Mouse (Mus musculus): ENCODE data around the gene Ppm1a. TPM values are rescaled to one million over a fixed set of nuclear protein-coding genes. Genes with fewer than 3 reads are reported as not detected.

Gene Ppm1a
- polyA plus RNA-seq, 1 experiment = 54.9 TPM

- H3K4me1 ChIP-seq (ENCODE audit: control insufficient read depth, insufficient read depth, low read length) = no peaks in the 10 kb centered on the region
- no peak for TF ChIP-seq POLR2A (IDR thresholded peaks at IDR 0.05; ENCODE audit: borderline replicate concordance, extremely low read depth, low read depth, low read length)
- TF ChIP-seq CTCF (IDR thresholded peaks at IDR 0.05; ENCODE audit: insufficient read depth, low read length) = no peak
- DNase-seq = no peak
- H3K4me3 ChIP-seq (replicated peaks; ENCODE audit: extremely low read depth, low read depth, low read length) = no peak overlapping the region
- WGBS = 78% methylated on average over 11 of the region's 11 CpGs
Measured at GRCm38 (mm10) chr12:72792320-72793091, 35.3 kb downstream of the Ppm1a start.

- no peak for DNase-seq
- TF ChIP-seq POLR2A (IDR thresholded peaks at IDR 0.05; ENCODE audit: borderline replicate concordance, extremely low read depth, low read depth, low read length) (no peak), CTCF (IDR thresholded peaks at IDR 0.05; ENCODE audit: insufficient read depth, low read length) (no peak)
- WGBS = 89% methylated on average over 8 of the region's 8 CpGs
- Histone ChIP-seq H3K4me3 (replicated peaks; ENCODE audit: extremely low read depth, low read depth, low read length) (no peak overlapping the region), H3K4me1 (ENCODE audit: control insufficient read depth, insufficient read depth, low read length) (no peaks in the 10 kb centered on the region)
Measured at GRCm38 (mm10) chr12:72793983-72794382, 36.7 kb downstream of the Ppm1a start.

- WGBS = 68% methylated on average over 6 of the region's 6 CpGs
- H3K4me1 ChIP-seq (ENCODE audit: control insufficient read depth, insufficient read depth, low read length) = no peaks in the 10 kb centered on the region
- DNase-seq = no peak
- TF ChIP-seq CTCF (IDR thresholded peaks at IDR 0.05; ENCODE audit: insufficient read depth, low read length) (no peak), POLR2A (IDR thresholded peaks at IDR 0.05; ENCODE audit: borderline replicate concordance, extremely low read depth, low read depth, low read length) (no peak)
- no peak overlapping the region for H3K4me3 ChIP-seq (replicated peaks; ENCODE audit: extremely low read depth, low read depth, low read length)
Measured at GRCm38 (mm10) chr12:72809798-72810197, 52.5 kb downstream of the Ppm1a start.

GRCm38 (mm10) chr12:72811588-72811987 is 54.3 kb downstream of the Ppm1a start:
- DNase-seq = no peak
- Histone ChIP-seq H3K4me1 (ENCODE audit: control insufficient read depth, insufficient read depth, low read length) (no peaks in the 10 kb centered on the region), H3K4me3 (replicated peaks; ENCODE audit: extremely low read depth, low read depth, low read length) (no peak overlapping the region)
- WGBS = 81% methylated on average over 3 of the region's 3 CpGs
- TF ChIP-seq CTCF (IDR thresholded peaks at IDR 0.05; ENCODE audit: insufficient read depth, low read length) = no peak

- TF ChIP-seq CTCF (IDR thresholded peaks at IDR 0.05; ENCODE audit: insufficient read depth, low read length) (no peak), POLR2A (IDR thresholded peaks at IDR 0.05; ENCODE audit: borderline replicate concordance, extremely low read depth, low read depth, low read length) (no peak)
- H3K4me3 ChIP-seq (replicated peaks; ENCODE audit: extremely low read depth, low read depth, low read length) = peak overlapping the region; percentile 57
- 4% methylated on average over 24 of the region's 24 CpGs for WGBS
- DNase-seq = peak; percentile 17
- H3K4me1 ChIP-seq (ENCODE audit: control insufficient read depth, insufficient read depth, low read length) = no peaks in the 10 kb centered on the region; the same call in 1 of the 2 replicates
Measured at GRCm38 (mm10) chr12:72820940-72821431, 63.7 kb downstream of the Ppm1a start.

- Histone ChIP-seq H3K4me1 (ENCODE audit: control insufficient read depth, insufficient read depth, low read length) (no peaks in the 10 kb centered on the region; the same call in 1 of the 2 replicates), H3K4me3 (replicated peaks; ENCODE audit: extremely low read depth, low read depth, low read length) (no peak overlapping the region)
- no peak for DNase-seq
- 39% methylated on average over 6 of the region's 6 CpGs for WGBS
- no peak for TF ChIP-seq CTCF (IDR thresholded peaks at IDR 0.05; ENCODE audit: insufficient read depth, low read length)
- no peak for TF ChIP-seq POLR2A (IDR thresholded peaks at IDR 0.05; ENCODE audit: borderline replicate concordance, extremely low read depth, low read depth, low read length)
Measured at GRCm38 (mm10) chr12:72821589-72821988, 64.3 kb downstream of the Ppm1a start.

GRCm38 (mm10) chr12:72825656-72826055 is 68.4 kb downstream of the Ppm1a start:
- Histone ChIP-seq H3K4me3 (replicated peaks; ENCODE audit: extremely low read depth, low read depth, low read length) (no peak overlapping the region), H3K4me1 (ENCODE audit: control insufficient read depth, insufficient read depth, low read length) (no peaks in the 10 kb centered on the region; the same call in 1 of the 2 replicates)
- WGBS = 61% methylated on average over 5 of the region's 5 CpGs
- no peak for TF ChIP-seq CTCF (IDR thresholded peaks at IDR 0.05; ENCODE audit: insufficient read depth, low read length)
- TF ChIP-seq POLR2A (IDR thresholded peaks at IDR 0.05; ENCODE audit: borderline replicate concordance, extremely low read depth, low read depth, low read length) = no peak
- DNase-seq = no peak

GRCm38 (mm10) chr12:72828846-72829556 is 71.7 kb downstream of the Ppm1a start:
- Histone ChIP-seq H3K4me3 (replicated peaks; ENCODE audit: extremely low read depth, low read depth, low read length) (no peak overlapping the region), H3K4me1 (ENCODE audit: control insufficient read depth, insufficient read depth, low read length) (peaks cover 6% of the 10 kb centered on the region; the same call in 1 of the 2 replicates)
- WGBS = 81% methylated on average over 9 of the region's 9 CpGs
- TF ChIP-seq POLR2A (IDR thresholded peaks at IDR 0.05; ENCODE audit: borderline replicate concordance, extremely low read depth, low read depth, low read length) (no peak), CTCF (IDR thresholded peaks at IDR 0.05; ENCODE audit: insufficient read depth, low read length) (no peak)
- DNase-seq = no peak

GRCm38 (mm10) chr12:72829777-72830176 is 72.5 kb downstream of the Ppm1a start:
- Histone ChIP-seq H3K4me3 (replicated peaks; ENCODE audit: extremely low read depth, low read depth, low read length) (no peak overlapping the region), H3K4me1 (ENCODE audit: control insufficient read depth, insufficient read depth, low read length) (peaks cover 6% of the 10 kb centered on the region; the same call in 1 of the 2 replicates)
- TF ChIP-seq CTCF (IDR thresholded peaks at IDR 0.05; ENCODE audit: insufficient read depth, low read length) (no peak), POLR2A (IDR thresholded peaks at IDR 0.05; ENCODE audit: borderline replicate concordance, extremely low read depth, low read depth, low read length) (no peak)
- DNase-seq = no peak
- WGBS = 77% methylated on average over 20 of the region's 20 CpGs

All from lung, adult 2 months (tissue).